Mouse (Mus musculus): Measurements from ENCODE around the gene Acot13. TPM values are rescaled to one million over a fixed set of nuclear protein-coding genes. Genes with fewer than 3 reads are reported as not detected.

Gene Acot13
- polyA plus RNA-seq, 1 experiment from 2014 or later, result 60.0 TPM

GRCm38 (mm10) chr13:24822663-24823343 lies 8.5 kb downstream of the Acot13 start:
- no peak for ATAC-seq (replicated peaks)
- H3K36me3 ChIP-seq, result no peaks in the 10 kb centered on the region
- no peak overlapping the region for H3K27ac ChIP-seq (replicated peaks)
- no peaks in the 10 kb centered on the region for H3K4me1 ChIP-seq
- 87% methylated on average over 16 of the region's 16 CpGs for WGBS
- no peak overlapping the region for H3K4me3 ChIP-seq
- H3K27me3 ChIP-seq, result no peaks in the 10 kb centered on the region
- no peak overlapping the region for H3K4me2 ChIP-seq (replicated peaks)
- no peak overlapping the region for H3K9ac ChIP-seq (replicated peaks)
- H3K9me3 ChIP-seq, result no peaks in the 10 kb centered on the region

- no peak overlapping the region for H3K27ac ChIP-seq (replicated peaks)
- no peaks in the 10 kb centered on the region for H3K27me3 ChIP-seq
- H3K9ac ChIP-seq (replicated peaks), result no peak overlapping the region
- H3K4me1 ChIP-seq, result no peaks in the 10 kb centered on the region
- peaks cover 5% of the 10 kb centered on the region for H3K36me3 ChIP-seq
- no peak overlapping the region for H3K4me3 ChIP-seq
- H3K4me2 ChIP-seq (replicated peaks), result no peak overlapping the region
- ATAC-seq (replicated peaks), result no peak
- no peaks in the 10 kb centered on the region for H3K9me3 ChIP-seq
- 85% methylated on average over 1 of the region's 1 CpGs for WGBS
Measured at GRCm38 (mm10) chr13:24819931-24820330, 11.4 kb downstream of the Acot13 start.

- ATAC-seq (replicated peaks), result peak; percentile 77
- Histone ChIP-seq H3K27ac (replicated peaks) (no peak overlapping the region), H3K36me3 (peaks cover 34% of the 10 kb centered on the region), H3K4me3 (no peak overlapping the region), H3K9ac (replicated peaks) (no peak overlapping the region), H3K27me3 (no peaks in the 10 kb centered on the region), H3K4me1 (no peaks in the 10 kb centered on the region), H3K9me3 (no peaks in the 10 kb centered on the region), H3K4me2 (replicated peaks) (no peak overlapping the region)
- WGBS, result 79% methylated on average over 4 of the region's 4 CpGs
Measured at GRCm38 (mm10) chr13:24816125-24817092, 14.9 kb downstream of the Acot13 start.

- Histone ChIP-seq H3K4me1 (no peaks in the 10 kb centered on the region), H3K27ac (replicated peaks) (no peak overlapping the region), H3K27me3 (no peaks in the 10 kb centered on the region), H3K4me2 (replicated peaks) (no peak overlapping the region), H3K9me3 (no peaks in the 10 kb centered on the region), H3K4me3 (no peak overlapping the region), H3K36me3 (peaks cover 51% of the 10 kb centered on the region), H3K9ac (replicated peaks) (no peak overlapping the region)
- ATAC-seq (replicated peaks), result no peak
- WGBS, result 87% methylated on average over 1 of the region's 1 CpGs
Measured at GRCm38 (mm10) chr13:24814616-24815015, 16.7 kb downstream of the Acot13 start.

- no peak overlapping the region for H3K4me2 ChIP-seq (replicated peaks)
- WGBS, result 95% methylated on average over 2 of the region's 2 CpGs
Measured at GRCm38 (mm10) chr13:24812521-24812920, 18.8 kb downstream of the Acot13 start.

DNA sequence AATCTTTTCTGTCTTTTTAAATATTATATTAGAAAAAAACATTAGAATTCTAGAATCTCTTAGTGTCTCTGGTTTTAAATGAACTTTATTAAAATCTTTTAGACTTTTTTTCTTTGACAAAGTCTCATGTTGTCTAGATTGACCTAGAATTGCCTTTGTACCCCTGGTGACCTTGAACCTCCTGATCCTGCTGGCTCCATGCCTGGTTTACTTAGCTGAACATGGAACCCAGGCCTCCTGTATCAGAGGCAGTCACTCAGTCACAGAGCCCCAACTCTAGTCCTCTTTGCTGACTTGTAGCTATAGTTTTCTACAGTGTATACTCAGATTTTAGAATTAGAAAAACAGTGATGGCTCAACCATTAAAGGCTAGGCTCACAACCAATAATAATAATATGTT lies 25.3 kb downstream of the Acot13 start:
- no peak for ATAC-seq (replicated peaks)
- Histone ChIP-seq H3K27ac (replicated peaks) (no peak overlapping the region), H3K4me1 (peaks cover 28% of the 10 kb centered on the region), H3K9me3 (no peaks in the 10 kb centered on the region), H3K4me2 (replicated peaks) (no peak overlapping the region), H3K4me3 (no peak overlapping the region), H3K27me3 (no peaks in the 10 kb centered on the region), H3K9ac (replicated peaks) (no peak overlapping the region), H3K36me3 (peaks cover 37% of the 10 kb centered on the region)

More at GRCm38 (mm10) chr13:24812521-24812920, 18.8 kb downstream of the Acot13 start:
- Histone ChIP-seq H3K9ac (replicated peaks) (no peak overlapping the region), H3K27ac (replicated peaks) (no peak overlapping the region), H3K4me3 (no peak overlapping the region), H3K4me1 (no peaks in the 10 kb centered on the region), H3K9me3 (no peaks in the 10 kb centered on the region), H3K36me3 (peaks cover 65% of the 10 kb centered on the region), H3K27me3 (no peaks in the 10 kb centered on the region)
- ATAC-seq (replicated peaks), result no peak

DNA sequence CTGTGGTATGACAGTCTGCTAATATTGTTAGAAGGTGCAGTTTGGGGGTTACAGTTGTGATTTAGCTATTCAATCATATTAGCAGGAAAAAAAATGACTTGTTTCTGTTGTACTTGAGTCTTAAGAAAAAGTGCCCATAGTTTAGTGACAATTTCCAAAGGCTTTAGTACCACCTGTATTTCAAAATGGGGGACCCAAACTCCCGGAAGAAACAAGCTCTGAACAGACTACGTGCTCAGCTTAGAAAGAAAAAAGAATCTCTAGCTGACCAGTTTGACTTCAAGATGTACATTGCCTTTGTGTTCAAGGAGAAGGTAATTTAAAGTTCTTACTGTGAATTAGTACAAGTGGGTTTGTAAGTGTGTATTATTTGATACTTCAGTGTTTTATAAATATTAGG lies 28.1 kb downstream of the Acot13 start:
- ATAC-seq (replicated peaks), result no peak
- Histone ChIP-seq H3K36me3 (peaks cover 13% of the 10 kb centered on the region), H3K4me2 (replicated peaks) (peak overlapping the region; percentile 90), H3K27me3 (no peaks in the 10 kb centered on the region), H3K9me3 (no peaks in the 10 kb centered on the region), H3K9ac (replicated peaks) (peak overlapping the region; percentile 96; the same call in 1 of the 2 replicates), H3K4me3 (peak overlapping the region; percentile 98), H3K4me1 (peaks cover 36% of the 10 kb centered on the region), H3K27ac (replicated peaks) (no peak overlapping the region)
- WGBS, result 9% methylated on average over 2 of the region's 2 CpGs

DNA sequence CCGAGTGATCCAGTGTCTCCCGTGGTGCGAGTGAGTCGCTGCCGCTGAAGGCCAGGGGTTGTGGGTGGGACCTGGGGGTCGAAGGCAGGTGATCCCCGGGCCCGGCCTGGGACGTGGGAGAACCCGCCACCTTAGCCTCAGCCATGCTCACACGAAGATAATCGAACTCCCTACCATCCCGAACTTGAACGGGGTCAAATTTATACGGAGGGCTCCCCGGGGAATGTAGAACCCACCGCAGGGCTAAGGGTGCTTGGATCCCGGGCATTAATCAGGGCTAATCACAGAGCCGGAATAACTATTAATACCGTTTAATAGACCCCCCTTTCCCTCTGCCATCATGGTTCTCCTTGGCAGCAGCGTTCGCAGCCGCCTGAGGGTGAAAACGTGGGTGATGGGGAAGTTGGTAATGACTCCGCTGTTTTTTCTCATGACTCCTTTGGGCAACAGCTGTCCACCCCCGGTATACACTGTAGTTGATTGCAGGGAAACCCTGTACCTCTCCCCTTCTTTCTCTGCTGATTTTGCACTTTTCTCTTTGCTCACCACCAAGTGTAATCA lies 29.1 kb downstream of the Acot13 start:
- Histone ChIP-seq H3K27ac (replicated peaks) (peak overlapping the region; percentile 100), H3K4me2 (replicated peaks) (peak overlapping the region; percentile 90), H3K36me3 (peaks cover 6% of the 10 kb centered on the region), H3K9ac (replicated peaks) (peak overlapping the region; percentile 96), H3K9me3 (no peaks in the 10 kb centered on the region), H3K4me3 (peak overlapping the region; percentile 98), H3K27me3 (no peaks in the 10 kb centered on the region), H3K4me1 (peaks cover 36% of the 10 kb centered on the region)
- no peak for ATAC-seq (replicated peaks)
- WGBS, result under 1% methylated on average over 26 of the region's 26 CpGs

DNA sequence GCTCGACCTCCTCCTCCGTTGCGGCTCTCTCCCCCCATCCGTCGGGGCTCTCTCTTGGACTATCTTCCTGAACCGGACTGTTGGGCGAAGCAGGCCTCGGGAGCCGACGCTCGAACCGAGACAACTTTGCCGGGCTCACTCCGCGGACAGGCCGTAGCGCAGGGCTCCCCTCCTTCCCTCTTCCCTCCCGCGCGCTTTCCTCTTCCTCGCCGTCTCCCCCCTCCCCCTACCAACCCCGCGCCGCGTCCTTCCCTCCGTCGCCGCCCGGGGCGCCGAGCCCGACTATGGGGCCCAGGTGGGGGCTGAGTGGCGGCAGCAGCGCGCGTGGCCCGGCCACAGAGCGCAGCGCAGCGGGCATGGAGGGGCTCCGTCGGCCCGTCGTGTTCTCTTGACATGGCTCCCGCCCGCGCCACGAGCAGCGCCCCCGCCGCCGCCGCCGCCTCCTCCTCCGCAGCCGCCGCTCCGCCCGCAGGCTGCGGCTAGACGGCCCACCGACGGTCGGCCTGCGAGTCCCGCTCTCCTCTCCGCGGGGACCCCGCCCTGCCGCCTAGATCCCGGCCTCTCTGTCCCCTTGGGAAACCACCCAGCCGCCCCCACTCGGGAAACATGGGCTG lies 29.9 kb downstream of the Acot13 start, which contains the start of gene BC005537:
BC005537 (plus strand) TSS at position 350 of the 614 bp plus-strand sequence.
- Histone ChIP-seq H3K9me3 (no peaks in the 10 kb centered on the region), H3K36me3 (peaks cover 3% of the 10 kb centered on the region; the same call in 1 of the 2 replicates), H3K27ac (replicated peaks) (peak within 1 kb of the TSS; percentile 100), H3K4me1 (peaks cover 36% of the 10 kb centered on the region), H3K9ac (replicated peaks) (peak within 1 kb of the TSS; percentile 96), H3K4me3 (peak within 1 kb of the TSS; percentile 98), H3K4me2 (replicated peaks) (peak within 1 kb of the TSS; percentile 90), H3K27me3 (no peaks in the 10 kb centered on the region)
- under 1% methylated on average over 56 of the region's 74 CpGs for WGBS
- ATAC-seq (replicated peaks), result peak; percentile 64

DNA sequence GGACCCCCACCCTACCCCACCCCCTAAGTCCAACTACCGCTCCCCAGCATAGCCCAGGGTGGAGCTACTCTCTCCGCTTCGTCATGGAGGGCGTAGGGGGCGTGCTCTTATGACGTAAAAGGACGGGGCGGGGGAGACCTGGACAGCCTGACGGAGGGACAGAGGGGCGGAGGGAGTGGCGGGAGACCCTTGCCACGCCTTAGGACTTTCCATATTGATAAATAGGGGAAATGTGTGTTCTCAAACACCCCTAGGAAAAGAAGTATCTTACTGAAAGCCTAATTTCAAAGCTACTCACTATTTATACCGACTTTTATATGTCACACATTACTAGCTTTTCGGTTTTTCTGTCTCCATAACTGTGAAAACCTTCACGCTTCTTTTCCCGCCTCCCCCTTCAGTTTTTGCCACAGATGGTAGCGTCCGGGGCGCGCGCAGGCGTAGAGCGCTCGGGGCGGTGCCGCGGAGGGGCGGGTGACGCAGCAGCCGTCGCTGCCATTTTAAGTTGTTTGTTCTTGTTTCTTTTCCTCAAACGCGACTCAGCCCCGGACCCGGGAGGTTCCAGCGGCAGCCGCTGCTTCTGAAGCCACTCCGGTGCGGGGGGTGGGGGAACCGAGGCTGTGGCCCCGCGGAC lies 30.5 kb downstream of the Acot13 start:
- no peaks in the 10 kb centered on the region for H3K36me3 ChIP-seq
- H3K9me3 ChIP-seq, result no peaks in the 10 kb centered on the region
- H3K27ac ChIP-seq (replicated peaks), result peak overlapping the region; percentile 100
- peak overlapping the region; percentile 98 for H3K4me3 ChIP-seq
- ATAC-seq (replicated peaks), result peak; percentile 97
- WGBS, result under 1% methylated on average over 42 of the region's 42 CpGs
- H3K27me3 ChIP-seq, result no peaks in the 10 kb centered on the region
- H3K9ac ChIP-seq (replicated peaks), result peak overlapping the region; percentile 96
- peak overlapping the region; percentile 90 for H3K4me2 ChIP-seq (replicated peaks)
- H3K4me1 ChIP-seq, result peaks cover 36% of the 10 kb centered on the region

- H3K27me3 ChIP-seq, result no peaks in the 10 kb centered on the region
- no peaks in the 10 kb centered on the region for H3K36me3 ChIP-seq
- H3K9ac ChIP-seq (replicated peaks), result peak overlapping the region; percentile 59
- H3K27ac ChIP-seq (replicated peaks), result peak overlapping the region; percentile 100
- peak; percentile 66 for ATAC-seq (replicated peaks)
- peak overlapping the region; percentile 90 for H3K4me2 ChIP-seq (replicated peaks)
- H3K9me3 ChIP-seq, result no peaks in the 10 kb centered on the region
- WGBS, result under 1% methylated on average over 31 of the region's 31 CpGs
- H3K4me3 ChIP-seq, result peak overlapping the region; percentile 98
- peaks cover 32% of the 10 kb centered on the region for H3K4me1 ChIP-seq
Measured at GRCm38 (mm10) chr13:24799925-24800673, 31.2 kb downstream of the Acot13 start.
